Comparison of ENCODE assay signal across 8 mouse cellular contexts in the genomic region with DNA sequence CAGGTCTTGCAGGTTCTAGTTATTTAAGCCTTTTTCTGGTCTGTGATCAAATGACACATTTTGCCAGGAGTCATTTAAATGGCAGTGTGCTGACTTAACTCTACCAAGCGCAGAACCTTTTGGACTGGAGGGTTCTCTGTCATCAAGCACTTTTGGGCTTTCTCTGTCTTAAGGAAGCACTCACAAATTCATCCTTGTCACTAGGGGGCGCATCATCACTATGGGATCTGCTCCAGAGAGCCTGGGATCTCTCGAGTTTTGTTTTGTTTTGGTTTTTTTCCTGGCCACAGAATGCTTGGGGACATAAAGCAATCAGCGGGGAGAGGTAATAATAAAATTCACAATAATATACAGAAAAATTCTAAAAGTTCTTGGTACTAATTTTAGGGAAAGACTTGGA.
DNase-seq lines count a peak whose midpoint lies in the region; ATAC-seq lines count a peak whose summit lies in the region.

No protein-coding gene starts in this region.

- 0 out of 2 replicates have a peak, but pooled peaks cover 2% of the 10 kb centered on the region for H3K27me3 ChIP-seq in forebrain, embryonic 12.5 days

- H3K4me3 ChIP-seq in forebrain, embryonic 12.5 days (replicated peaks): no peak overlapping the region

- no peaks in the 10 kb centered on the region for H3K36me3 ChIP-seq in forebrain, embryonic 12.5 days (replicated peaks)

- peaks cover 5% of the 10 kb centered on the region for H3K4me1 ChIP-seq in forebrain, embryonic 12.5 days

- no peak overlapping the region for H3K27ac ChIP-seq in forebrain, embryonic 12.5 days

- no peak overlapping the region for H3K4me2 ChIP-seq in forebrain, embryonic 12.5 days

- WGBS in forebrain, embryonic 12.5 days: 19% methylated on average over 4 of the region's 4 CpGs

- no peaks in the 10 kb centered on the region for H3K9me3 ChIP-seq in forebrain, embryonic 12.5 days

- H3K9ac ChIP-seq in forebrain, embryonic 12.5 days: no peak overlapping the region

- peak; percentile 48; the same call in 1 of the 2 replicates for ATAC-seq in forebrain, embryonic 12.5 days (ENCODE audit: low FRiP score)
- ATAC-seq in megakaryocyte progenitor cell, adult 5-6 weeks (replicated peaks; ENCODE audit: poor library complexity): 0 out of 2 replicates have a peak, but pooled peaks have one; percentile 43

- peak; percentile 36 for DNase-seq in heart, adult 8-10 months (ENCODE audit: low spot score)
- no peak for DNase-seq in heart, adult 9 months (ENCODE audit: low spot score in 2 of 2)
- peak; percentile 11 for DNase-seq in CD4-positive helper T cell, adult 2 months (ENCODE audit: low read depth, low spot score)
- peak; percentile 45 for DNase-seq in c-Kit-positive CD71-negative TER-119-negative erythroid progenitor cells, embryonic 14.5 days (ENCODE audit: low read depth)
- peak; percentile 74 to 77 for DNase-seq in kidney, postnatal 4 days
- DNase-seq in thymus, postnatal 14 days: peak; percentile 22

Comparison
In these comparisons a context has a peak if more than half of its experiments do, and no peak if none do; other contexts are left out.
1. DNase-seq: peak in heart, adult 8-10 months (single experiment), CD4-positive helper T cell, adult 2 months (single experiment), c-Kit-positive CD71-negative TER-119-negative erythroid progenitor cells, embryonic 14.5 days (single experiment), kidney, postnatal 4 days (2 of 2) and thymus, postnatal 14 days (single experiment); none in heart, adult 9 months (0 of 2).